In genomic region chr8:20436956-20437355, GRCm38 (mm10) we compare ENCODE assay signal across 8 mouse cellular contexts.
DNase-seq lines count a peak whose midpoint lies in the region.
"Not testable (repeated sequence)": the region's sequence is repeated elsewhere in the genome, so short reads cannot be mapped to it uniquely, and the experiment has no call there.

No protein-coding gene starts in this region.

- peak; percentile 5 for DNase-seq in A20 (ENCODE audit: low read depth, low spot score)
- DNase-seq in adrenal gland, postnatal 14 days = peak; percentile 26
- DNase-seq in forebrain, embryonic 10.5 days (ENCODE audit: extremely low spot score, low spot score) = peak; percentile 8
- peak; percentile 12 to 24 for DNase-seq in heart, adult 18-20 months
- DNase-seq in left cerebral cortex, adult 18-20 months (ENCODE audit: low spot score in 2 of 2) = peak; percentile 19 to 20
- peak; percentile 38 to 53 for DNase-seq in lung, postnatal 4 days
- DNase-seq in spleen, postnatal 36 days (ENCODE audit: low spot score in 2 of 2) = peak; percentile 35 to 43
- DNase-seq in urinary bladder, adult 2 months (ENCODE audit: low spot score) = peak; percentile 63

- H3K36me3 ChIP-seq in forebrain, embryonic 10.5 days (replicated peaks) = not testable (repeated sequence)

- H3K27ac ChIP-seq in forebrain, embryonic 10.5 days = not testable (repeated sequence)

- H3K4me1 ChIP-seq in forebrain, embryonic 10.5 days = not testable (repeated sequence)

- H3K4me3 ChIP-seq in forebrain, embryonic 10.5 days = not testable (repeated sequence)

- not testable (repeated sequence) for H3K9me3 ChIP-seq in forebrain, embryonic 10.5 days

- 69% methylated on average over 4 of the region's 4 CpGs for WGBS in forebrain, embryonic 10.5 days

- H3K27me3 ChIP-seq in forebrain, embryonic 10.5 days (ENCODE audit: poor library complexity, severe bottlenecking) = not testable (repeated sequence)

Comparison
In these comparisons a context has a peak if more than half of its experiments do, and no peak if none do; other contexts are left out.
1. DNase-seq: peak in every context shown above with its lines; median percentile 63 in urinary bladder, adult 2 months; 46 in lung, postnatal 4 days; 39 in spleen, postnatal 36 days; 26 in adrenal gland, postnatal 14 days; 20 in left cerebral cortex, adult 18-20 months; 18 in heart, adult 18-20 months; 8 in forebrain, embryonic 10.5 days; 5 in A20.